Mouse (Mus musculus): Measurements from ENCODE around the gene Akap1. TPM values are rescaled to one million over a fixed set of nuclear protein-coding genes. Genes with fewer than 3 reads are reported as not detected.

Akap1 gene
- polyA plus RNA-seq, 1 experiment = 5.5 TPM

DNA sequence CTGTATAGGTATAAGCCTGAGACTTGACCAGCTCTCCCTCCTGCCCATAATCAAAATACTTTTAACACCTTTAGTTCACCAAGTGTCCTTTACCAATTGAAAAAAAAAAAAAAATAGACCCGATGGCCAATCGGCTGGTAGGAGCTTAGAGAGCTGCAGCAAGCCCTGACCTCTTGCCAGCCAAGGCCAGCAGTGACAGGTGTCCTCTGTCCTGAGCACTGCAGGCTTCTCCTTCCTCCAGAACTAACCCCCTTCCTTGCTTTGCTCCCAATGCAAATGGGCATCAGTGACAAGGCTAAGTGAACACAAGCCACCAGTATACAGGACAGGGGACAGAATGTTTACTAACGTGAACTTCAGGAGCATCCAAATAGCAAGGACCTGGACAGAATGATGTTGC, 3.7 kb downstream of the Akap1 start:
- 95% methylated on average over 3 of the region's 3 CpGs for WGBS
- H3K4me3 ChIP-seq (ENCODE audit: extremely low read depth, insufficient read depth, insufficient read length) = no peak overlapping the region
- no peak overlapping the region for H3K27ac ChIP-seq (ENCODE audit: insufficient read depth, low read length)
- peaks cover 8% of the 10 kb centered on the region for H3K27me3 ChIP-seq (ENCODE audit: control insufficient read depth, insufficient read depth, low read length)
- no peaks in the 10 kb centered on the region for H3K36me3 ChIP-seq (ENCODE audit: control insufficient read depth, insufficient read depth, low read length)
- peaks cover 15% of the 10 kb centered on the region for H3K4me1 ChIP-seq (ENCODE audit: control insufficient read depth, insufficient read depth, insufficient read length)
- TF ChIP-seq POLR2A (IDR thresholded peaks at IDR 0.05; ENCODE audit: low read depth, low read length) (no peak), CTCF (IDR thresholded peaks at IDR 0.05; ENCODE audit: extremely low read depth, insufficient read depth, insufficient read length, insufficient replicate concordance) (no peak)
- no peak for DNase-seq (ENCODE audit: low read depth in 1 of 2, low spot score in 2 of 2)

DNA sequence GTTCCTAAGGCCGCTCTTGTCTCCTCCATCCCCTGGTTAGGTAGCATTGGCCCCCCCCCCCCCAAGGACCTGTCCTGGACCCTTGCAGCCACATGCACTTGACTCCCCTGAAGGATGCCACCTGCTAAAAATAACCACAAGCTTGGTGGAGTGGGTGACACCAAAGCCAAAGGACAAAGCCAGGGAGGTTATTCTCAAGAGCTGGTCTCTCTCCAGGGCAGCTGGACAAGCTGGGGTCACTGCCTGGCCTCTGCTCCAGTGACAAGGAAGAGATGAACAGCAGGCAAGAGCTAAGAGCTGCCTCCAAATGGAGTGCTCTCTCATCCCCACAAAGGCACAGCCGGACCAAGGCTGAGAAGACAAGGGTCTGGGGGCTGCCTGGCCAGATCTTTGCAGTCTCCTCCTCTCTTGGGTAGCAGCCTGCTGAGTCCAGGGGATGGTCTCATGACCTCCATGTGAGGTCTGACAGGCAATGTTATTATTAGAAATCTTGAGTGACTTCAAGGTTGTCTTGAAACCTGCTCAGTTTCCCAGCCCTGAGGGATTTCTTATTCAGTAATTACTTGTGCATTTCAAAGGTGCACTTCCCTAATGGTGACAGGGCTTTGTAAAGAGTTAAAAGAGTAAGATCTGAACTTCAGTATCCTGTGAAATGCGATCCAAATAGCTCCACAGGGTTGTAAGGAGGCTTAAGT, 6.9 kb downstream of the Akap1 start:
- TF ChIP-seq CTCF (IDR thresholded peaks at IDR 0.05; ENCODE audit: extremely low read depth, insufficient read depth, insufficient read length, insufficient replicate concordance) (no peak), POLR2A (IDR thresholded peaks at IDR 0.05; ENCODE audit: low read depth, low read length) (no peak)
- WGBS = 83% methylated on average over 3 of the region's 3 CpGs
- Histone ChIP-seq H3K4me3 (ENCODE audit: extremely low read depth, insufficient read depth, insufficient read length) (no peak overlapping the region), H3K27me3 (ENCODE audit: control insufficient read depth, insufficient read depth, low read length) (no peaks in the 10 kb centered on the region), H3K27ac (ENCODE audit: insufficient read depth, low read length) (no peak overlapping the region), H3K4me1 (ENCODE audit: control insufficient read depth, insufficient read depth, insufficient read length) (no peaks in the 10 kb centered on the region), H3K36me3 (ENCODE audit: control insufficient read depth, insufficient read depth, low read length) (no peaks in the 10 kb centered on the region)
- DNase-seq (ENCODE audit: low read depth in 1 of 2, low spot score in 2 of 2) = no peak

DNA sequence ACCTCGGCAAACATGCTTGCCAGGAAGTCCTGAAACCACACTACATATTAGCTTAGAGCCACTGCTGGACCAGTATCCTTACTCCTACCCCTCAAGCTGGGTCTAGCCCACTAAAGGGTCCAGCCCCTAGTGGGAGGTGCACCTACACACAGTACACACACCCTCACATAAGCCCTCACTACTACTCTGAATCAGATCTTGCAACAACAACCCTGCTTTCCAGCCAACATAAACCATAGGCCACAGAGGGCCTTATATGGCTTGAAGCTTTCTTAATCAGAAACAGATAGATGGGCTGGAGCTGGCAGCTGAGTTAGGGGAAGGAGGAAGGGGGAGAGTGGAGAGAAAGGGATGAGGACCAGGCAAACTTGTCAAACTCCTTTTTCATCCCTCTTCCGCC, 8.0 kb downstream of the Akap1 start:
- TF ChIP-seq CTCF (IDR thresholded peaks at IDR 0.05; ENCODE audit: extremely low read depth, insufficient read depth, insufficient read length, insufficient replicate concordance) (no peak), POLR2A (IDR thresholded peaks at IDR 0.05; ENCODE audit: low read depth, low read length) (no peak)
- no peaks in the 10 kb centered on the region for H3K27me3 ChIP-seq (ENCODE audit: control insufficient read depth, insufficient read depth, low read length)
- H3K27ac ChIP-seq (ENCODE audit: insufficient read depth, low read length) = no peak overlapping the region
- H3K36me3 ChIP-seq (ENCODE audit: control insufficient read depth, insufficient read depth, low read length) = no peaks in the 10 kb centered on the region
- 71% methylated on average over 2 of the region's 2 CpGs for WGBS
- DNase-seq (ENCODE audit: low read depth in 1 of 2, low spot score in 2 of 2) = no peak
- no peak overlapping the region for H3K4me3 ChIP-seq (ENCODE audit: extremely low read depth, insufficient read depth, insufficient read length)
- no peaks in the 10 kb centered on the region for H3K4me1 ChIP-seq (ENCODE audit: control insufficient read depth, insufficient read depth, insufficient read length)

DNA sequence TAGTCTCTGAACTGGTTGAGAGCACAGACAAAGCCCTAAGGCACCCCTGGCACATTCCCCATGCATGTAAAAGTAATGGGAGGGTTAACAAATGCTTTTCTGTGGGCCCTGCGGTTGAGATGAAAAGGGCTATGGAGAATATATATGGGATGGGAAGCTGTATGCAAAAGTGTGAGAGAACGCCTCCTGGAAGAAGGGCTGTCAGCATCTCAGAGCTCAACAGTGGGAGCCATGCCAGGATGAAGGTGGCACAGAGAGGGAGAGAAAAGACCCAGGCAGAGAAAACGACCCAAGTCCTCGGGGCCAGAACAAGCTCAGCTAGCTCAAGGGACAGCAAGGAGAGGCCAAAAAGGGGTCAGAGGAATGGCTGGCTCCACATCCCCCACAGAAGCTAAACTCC, 8.6 kb downstream of the Akap1 start:
- no peaks in the 10 kb centered on the region for H3K4me1 ChIP-seq (ENCODE audit: control insufficient read depth, insufficient read depth, insufficient read length)
- H3K36me3 ChIP-seq (ENCODE audit: control insufficient read depth, insufficient read depth, low read length) = no peaks in the 10 kb centered on the region
- TF ChIP-seq POLR2A (IDR thresholded peaks at IDR 0.05; ENCODE audit: low read depth, low read length) = no peak
- no peak for TF ChIP-seq CTCF (IDR thresholded peaks at IDR 0.05; ENCODE audit: extremely low read depth, insufficient read depth, insufficient read length, insufficient replicate concordance)
- whole genome bisulfite sequencing = 83% methylated on average over 4 of the region's 4 CpGs
- no peak overlapping the region for H3K27ac ChIP-seq (ENCODE audit: insufficient read depth, low read length)
- H3K4me3 ChIP-seq (ENCODE audit: extremely low read depth, insufficient read depth, insufficient read length) = no peak overlapping the region
- DNase-seq (ENCODE audit: low read depth in 1 of 2, low spot score in 2 of 2) = no peak
- H3K27me3 ChIP-seq (ENCODE audit: control insufficient read depth, insufficient read depth, low read length) = no peaks in the 10 kb centered on the region

DNA sequence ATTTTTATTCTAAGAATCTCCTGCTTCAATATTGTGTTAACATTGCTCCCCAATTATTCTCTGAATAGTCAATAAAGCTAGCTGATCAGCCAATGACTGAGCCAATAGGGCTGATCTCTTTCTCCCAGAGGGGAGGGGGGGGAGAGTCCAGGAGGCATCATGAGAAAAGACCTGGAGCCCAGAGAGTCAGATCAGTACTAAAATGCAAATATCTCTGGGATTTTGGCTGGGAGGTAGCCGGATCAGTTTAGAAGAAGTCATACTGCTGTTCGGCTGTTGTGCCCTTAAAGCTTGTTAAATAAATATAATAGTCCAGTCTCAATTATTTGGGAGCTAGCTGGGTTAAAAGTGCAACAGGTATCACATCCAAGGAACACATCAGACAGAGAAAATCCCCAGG, 10.8 kb downstream of the Akap1 start:
- Histone ChIP-seq H3K36me3 (ENCODE audit: control insufficient read depth, insufficient read depth, low read length) (no peaks in the 10 kb centered on the region), H3K27me3 (ENCODE audit: control insufficient read depth, insufficient read depth, low read length) (no peaks in the 10 kb centered on the region), H3K4me1 (ENCODE audit: control insufficient read depth, insufficient read depth, insufficient read length) (no peaks in the 10 kb centered on the region), H3K4me3 (ENCODE audit: extremely low read depth, insufficient read depth, insufficient read length) (no peak overlapping the region), H3K27ac (ENCODE audit: insufficient read depth, low read length) (no peak overlapping the region)
- WGBS = 96% methylated on average over 2 of the region's 2 CpGs
- no peak for TF ChIP-seq POLR2A (IDR thresholded peaks at IDR 0.05; ENCODE audit: low read depth, low read length)
- TF ChIP-seq CTCF (IDR thresholded peaks at IDR 0.05; ENCODE audit: extremely low read depth, insufficient read depth, insufficient read length, insufficient replicate concordance) = no peak
- DNase-seq (ENCODE audit: low read depth in 1 of 2, low spot score in 2 of 2) = no peak

DNA sequence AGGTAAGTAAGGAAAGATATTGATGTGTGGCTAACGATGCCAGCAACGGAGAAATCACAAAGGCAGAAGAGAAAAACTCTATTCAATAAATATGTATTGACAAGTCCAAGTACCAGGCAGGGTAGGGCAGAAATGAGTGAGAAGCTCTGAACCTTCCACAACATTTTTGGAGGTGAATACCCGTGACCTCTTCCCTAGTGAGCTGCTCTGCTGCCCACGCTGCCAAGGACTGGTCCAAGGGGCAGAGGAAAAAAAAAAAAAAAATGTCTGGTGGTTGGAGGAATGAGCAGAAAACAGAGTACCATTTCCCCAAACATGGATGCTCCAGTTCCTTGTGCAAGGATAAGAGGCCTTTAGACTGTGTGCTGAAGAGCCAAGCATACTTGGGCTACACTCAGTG, 11.6 kb downstream of the Akap1 start:
- H3K4me3 ChIP-seq (ENCODE audit: extremely low read depth, insufficient read depth, insufficient read length) = no peak overlapping the region
- no peak for TF ChIP-seq POLR2A (IDR thresholded peaks at IDR 0.05; ENCODE audit: low read depth, low read length)
- TF ChIP-seq CTCF (IDR thresholded peaks at IDR 0.05; ENCODE audit: extremely low read depth, insufficient read depth, insufficient read length, insufficient replicate concordance) = no peak
- no peaks in the 10 kb centered on the region for H3K4me1 ChIP-seq (ENCODE audit: control insufficient read depth, insufficient read depth, insufficient read length)
- no peak overlapping the region for H3K27ac ChIP-seq (ENCODE audit: insufficient read depth, low read length)
- WGBS = 93% methylated on average over 4 of the region's 4 CpGs
- no peaks in the 10 kb centered on the region for H3K27me3 ChIP-seq (ENCODE audit: control insufficient read depth, insufficient read depth, low read length)
- H3K36me3 ChIP-seq (ENCODE audit: control insufficient read depth, insufficient read depth, low read length) = no peaks in the 10 kb centered on the region
- DNase-seq (ENCODE audit: low read depth in 1 of 2, low spot score in 2 of 2) = no peak

DNA sequence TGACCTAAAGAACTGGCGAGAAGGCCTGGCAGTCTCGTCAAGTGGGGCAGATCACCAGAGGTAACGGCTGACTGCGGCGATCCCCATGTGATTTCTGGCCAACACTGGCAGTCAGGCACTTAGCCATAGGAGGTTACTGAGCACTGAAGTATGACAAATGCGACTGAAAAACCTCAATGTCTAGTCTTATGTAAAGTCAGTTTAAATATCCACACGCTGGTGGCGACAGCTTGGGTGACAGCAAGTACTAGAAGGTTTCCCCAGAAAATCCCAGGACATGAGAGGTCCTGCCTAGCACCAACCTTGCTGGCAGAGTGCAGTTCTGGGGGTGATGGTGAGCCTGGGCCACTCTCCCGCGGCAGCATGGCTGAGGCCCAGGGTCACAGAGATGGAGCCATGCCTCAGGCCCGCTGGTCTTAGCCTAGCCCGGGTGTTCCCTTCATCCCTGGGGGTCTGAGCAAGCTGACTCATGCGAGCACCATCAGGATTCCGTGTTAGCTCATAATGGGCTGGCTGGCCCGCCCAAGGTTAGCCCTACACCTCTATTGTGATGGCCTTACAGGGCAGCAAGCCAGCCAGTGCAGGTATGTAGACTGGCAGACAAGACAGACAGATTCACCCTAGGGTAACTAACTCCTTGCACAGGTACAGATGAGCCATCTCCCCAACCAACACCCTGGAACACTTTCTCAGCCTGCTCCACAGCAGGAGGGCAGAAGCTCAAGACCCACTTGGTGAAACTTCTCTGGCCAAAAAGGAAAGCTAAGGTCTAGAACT, 13.1 kb downstream of the Akap1 start:
- H3K27ac ChIP-seq (ENCODE audit: insufficient read depth, low read length) = no peak overlapping the region
- WGBS = 82% methylated on average over 15 of the region's 15 CpGs
- DNase-seq (ENCODE audit: low read depth in 1 of 2, low spot score in 2 of 2) = no peak
- TF ChIP-seq CTCF (IDR thresholded peaks at IDR 0.05; ENCODE audit: extremely low read depth, insufficient read depth, insufficient read length, insufficient replicate concordance) (no peak), POLR2A (IDR thresholded peaks at IDR 0.05; ENCODE audit: low read depth, low read length) (no peak)
- H3K27me3 ChIP-seq (ENCODE audit: control insufficient read depth, insufficient read depth, low read length) = no peaks in the 10 kb centered on the region
- H3K4me1 ChIP-seq (ENCODE audit: control insufficient read depth, insufficient read depth, insufficient read length) = no peaks in the 10 kb centered on the region
- no peak overlapping the region for H3K4me3 ChIP-seq (ENCODE audit: extremely low read depth, insufficient read depth, insufficient read length)
- H3K36me3 ChIP-seq (ENCODE audit: control insufficient read depth, insufficient read depth, low read length) = no peaks in the 10 kb centered on the region
